Mouse (Mus musculus) testis, adult 2 months (tissue): Measurements from ENCODE around the gene Slfn2. TPM values are rescaled to one million over a fixed set of nuclear protein-coding genes. Genes with fewer than 3 reads are reported as not detected.
A peak's percentile ranks its signal among the peaks of the same experiment; 100 is the strongest.

ENCODE experiments used
- H3K27ac ChIP-seq: fragments of 200-500 bp; 2 replicates; pipeline ENCODE4 v1.5.1; 2012; ENCODE audit warnings: low read depth, low read length; ENCODE audit not compliant: control insufficient read depth, insufficient read depth
- H3K27me3 ChIP-seq: fragments of 200-500 bp; 2 replicates; pipeline ENCODE4 v1.6.1; 2012; ENCODE audit warnings: mild to moderate bottlenecking, low read length, moderate library complexity; ENCODE audit not compliant: control insufficient read depth, insufficient read depth
- H3K36me3 ChIP-seq: fragments of 200-500 bp; 2 replicates; pipeline ENCODE4 v1.6.1; 2012; ENCODE audit warnings: mild to moderate bottlenecking, low read length; ENCODE audit not compliant: control insufficient read depth, insufficient read depth
- H3K4me1 ChIP-seq: fragments of 200-500 bp; 2 replicates; pipeline ENCODE4 v1.6.1; 2012; ENCODE audit warnings: low read length; ENCODE audit not compliant: control insufficient read depth, insufficient read depth
- H3K4me3 ChIP-seq: fragments of 200-500 bp; 2 replicates; pipeline ENCODE4 v1.5.1; 2012; ENCODE audit warnings: low read depth, mild to moderate bottlenecking, low read length, moderate library complexity, mixed read lengths; ENCODE audit not compliant: control insufficient read depth
- CTCF ChIP-seq: fragments of 200-500 bp; IDR thresholded peaks from 2 replicates; pipeline ENCODE4 v1.5.1; 2012; ENCODE audit warnings: low read depth, mild to moderate bottlenecking, inconsistent platforms, low read length, moderate library complexity; ENCODE audit not compliant: control insufficient read depth, insufficient read depth, insufficient replicate concordance
- POLR2A ChIP-seq: fragments of 200-500 bp; IDR thresholded peaks from 2 replicates; pipeline ENCODE4 v1.6.1; 2012; ENCODE audit warnings: low read depth, mild to moderate bottlenecking, inconsistent platforms, low read length, moderate library complexity; ENCODE audit not compliant: control insufficient read depth
- polyA plus RNA-seq: library from polyadenylated mRNA; depleted of rRNA; stranded (reverse); fragments of >200 nt; gene quantifications from 2 replicates; pipeline ENCODE4 v1.2.3, GENCODE M21; 2012

The Slfn2 gene
- polyA plus RNA-seq, 1 experiment: 0.06 TPM

DNA sequence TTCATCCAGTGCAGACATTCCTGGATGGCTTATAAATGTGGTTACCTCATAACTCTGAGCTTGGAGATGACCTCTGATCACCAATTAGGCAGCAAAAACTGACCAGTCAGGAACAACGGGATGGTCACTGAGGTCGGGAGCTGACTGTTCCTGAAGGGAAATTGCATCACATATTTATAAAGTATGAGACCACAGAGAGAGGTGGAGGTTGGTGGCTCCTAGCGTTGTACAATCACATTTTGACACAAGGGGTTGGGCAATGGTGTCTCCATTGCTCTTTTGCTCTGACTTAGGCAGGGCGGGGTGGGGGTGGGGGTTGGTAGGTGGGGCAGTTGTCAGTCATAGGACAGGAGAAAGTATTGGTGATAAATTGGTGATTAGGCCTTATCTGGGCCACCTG is 1.8 kb upstream of the Slfn2 start:
- no peaks in the 10 kb centered on the region for H3K4me1 ChIP-seq
- TF ChIP-seq CTCF (no peak), POLR2A (no peak)
- H3K4me3 ChIP-seq: no peak overlapping the region
- no peaks in the 10 kb centered on the region for H3K27me3 ChIP-seq
- H3K36me3 ChIP-seq: no peaks in the 10 kb centered on the region
- H3K27ac ChIP-seq: no peak overlapping the region

DNA sequence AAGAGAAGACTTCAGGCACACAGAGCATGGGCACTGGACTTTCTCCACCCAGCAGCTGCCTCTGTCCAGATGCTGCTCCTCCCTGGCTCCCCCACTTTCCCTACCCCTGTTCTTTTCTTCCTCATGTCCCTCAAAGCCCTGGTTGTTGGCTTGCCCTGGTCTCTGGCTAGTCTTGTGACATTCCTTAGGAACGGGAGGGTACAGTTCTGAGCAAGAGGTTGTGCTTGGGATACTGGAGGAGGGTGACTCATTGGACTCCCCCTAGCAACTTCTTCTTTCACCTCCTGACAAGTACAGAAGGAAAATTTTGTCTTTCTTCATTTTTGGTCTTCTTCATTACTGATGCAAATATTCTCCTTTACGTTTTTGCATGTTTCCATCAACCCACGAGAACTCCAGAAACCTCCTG is 967 bp upstream of the Slfn2 start:
- H3K4me3 ChIP-seq: no peak overlapping the region
- no peak for TF ChIP-seq CTCF
- no peak for TF ChIP-seq POLR2A
- no peak overlapping the region for H3K27ac ChIP-seq
- H3K4me1 ChIP-seq: no peaks in the 10 kb centered on the region
- H3K27me3 ChIP-seq: no peaks in the 10 kb centered on the region
- no peaks in the 10 kb centered on the region for H3K36me3 ChIP-seq

GRCm38 (mm10) chr11:83065441-83066344 is 781 bp downstream of the Slfn2 start:
- H3K36me3 ChIP-seq: no peaks in the 10 kb centered on the region
- H3K27ac ChIP-seq: no peak overlapping the region
- no peak for TF ChIP-seq CTCF
- TF ChIP-seq POLR2A: no peak
- no peak overlapping the region; the same call in 1 of the 2 replicates for H3K4me3 ChIP-seq
- H3K27me3 ChIP-seq: no peaks in the 10 kb centered on the region
- H3K4me1 ChIP-seq: no peaks in the 10 kb centered on the region

GRCm38 (mm10) chr11:83066640-83067531 is 2.0 kb downstream of the Slfn2 start:
- Histone ChIP-seq H3K4me3 (no peak overlapping the region), H3K27ac (no peak overlapping the region), H3K36me3 (no peaks in the 10 kb centered on the region), H3K4me1 (no peaks in the 10 kb centered on the region), H3K27me3 (no peaks in the 10 kb centered on the region)
- TF ChIP-seq CTCF (no peak), POLR2A (no peak)

DNA sequence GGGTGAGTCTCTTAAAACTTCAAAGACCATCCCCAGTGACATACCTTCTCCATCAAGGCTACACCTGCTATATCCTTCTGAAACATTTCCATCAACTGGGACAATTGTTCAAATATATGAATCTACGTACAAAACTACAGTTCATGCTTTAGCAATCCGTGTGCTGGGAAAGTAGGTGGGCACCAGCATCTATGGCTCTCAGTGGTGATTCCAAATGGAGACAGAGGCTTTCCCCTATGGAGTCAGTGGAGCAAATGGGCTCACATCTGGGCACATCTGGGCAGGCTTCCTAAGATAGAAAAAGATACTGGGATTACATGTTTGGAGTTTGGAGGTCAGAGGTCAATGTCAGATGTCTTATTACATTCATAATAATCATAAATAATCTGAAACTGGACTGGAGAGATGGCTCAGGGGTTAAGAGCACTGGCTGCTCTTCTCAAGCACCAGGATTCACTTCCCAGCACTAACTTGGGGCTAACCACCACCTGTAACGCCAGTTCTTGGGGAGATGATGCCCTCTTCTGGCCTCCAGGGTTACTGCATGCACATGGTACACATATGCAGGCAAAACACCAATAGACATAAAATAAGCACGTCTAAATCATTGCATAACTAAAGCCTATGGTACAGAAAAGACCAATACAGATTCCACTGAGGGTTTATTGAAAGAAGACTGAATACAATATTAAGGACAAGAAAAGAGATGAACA is 3.2 kb downstream of the Slfn2 start:
- no peaks in the 10 kb centered on the region for H3K36me3 ChIP-seq

DNA sequence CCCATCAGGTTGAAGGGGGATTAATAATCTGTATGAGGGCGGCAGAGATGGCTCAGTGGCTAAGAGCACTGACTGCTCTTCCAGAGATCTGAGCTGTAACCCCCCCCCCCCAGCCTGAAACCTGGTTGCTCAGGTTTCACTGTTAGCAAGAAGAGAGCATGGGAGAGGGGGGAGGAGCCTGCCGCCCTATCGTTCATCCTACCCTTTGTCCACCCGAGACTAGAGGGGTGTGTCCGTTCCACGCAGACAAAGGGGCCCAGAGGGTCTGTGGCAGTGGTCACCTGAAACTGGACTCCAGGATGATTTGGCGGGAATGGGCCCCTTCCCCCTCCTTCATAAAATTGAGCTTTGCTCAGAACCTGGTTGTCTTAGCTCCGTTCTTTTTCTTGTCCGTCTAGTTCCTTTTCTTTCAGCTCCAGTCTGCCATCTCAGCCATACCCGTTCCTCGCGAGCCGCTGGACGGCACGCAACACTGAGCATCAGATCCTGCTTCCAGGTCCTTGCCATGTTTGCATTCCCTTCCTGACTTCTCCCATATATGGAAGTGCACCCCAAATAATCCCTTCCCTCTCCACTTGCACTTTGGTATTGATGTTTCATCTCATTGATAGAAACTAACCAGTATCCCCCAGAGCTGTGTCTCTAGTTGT is 5.5 kb downstream of the Slfn2 start:
- TF ChIP-seq POLR2A: no peak
- TF ChIP-seq CTCF: no peak
- no peaks in the 10 kb centered on the region for H3K4me1 ChIP-seq
- no peak overlapping the region for H3K4me3 ChIP-seq
- no peaks in the 10 kb centered on the region for H3K27me3 ChIP-seq
- no peaks in the 10 kb centered on the region for H3K36me3 ChIP-seq
- no peak overlapping the region for H3K27ac ChIP-seq

More for the DNA sequence above, 3.2 kb downstream of the Slfn2 start:
- Histone ChIP-seq H3K27ac (no peak overlapping the region), H3K4me1 (no peaks in the 10 kb centered on the region), H3K27me3 (no peaks in the 10 kb centered on the region), H3K4me3 (no peak overlapping the region)
- TF ChIP-seq POLR2A (no peak), CTCF (peak; percentile 46; the same call in 1 of the 2 replicates)
